Mouse (Mus musculus) bone marrow macrophage, adult 2 months (primary cell): ENCODE measurements at regions not wholly inside any gene's neighbourhood (a gene's known extent, or its start where the extent isn't known, plus 50 kb on each side); places are given as distances from the start of the nearest gene placed in this dataset.

ENCODE experiments used
- H3K27ac ChIP-seq: 2 replicates; pipeline ENCODE4 v1.5.1; 2012; ENCODE audit warnings: low read depth, low read length; ENCODE audit not compliant: insufficient read depth
- H3K4me1 ChIP-seq: 2 replicates; pipeline ENCODE4 v1.6.1; 2012; ENCODE audit warnings: low read length; ENCODE audit not compliant: control insufficient read depth, insufficient read depth
- H3K4me3 ChIP-seq: 2 replicates; pipeline ENCODE4 v1.5.1; 2012; ENCODE audit warnings: mild to moderate bottlenecking, low read length, moderate library complexity; ENCODE audit not compliant: insufficient read depth
- CTCF ChIP-seq: IDR thresholded peaks from 2 replicates; pipeline ENCODE4 v1.5.1; 2012; ENCODE audit warnings: low read depth, mild to moderate bottlenecking, low read length, moderate library complexity
- POLR2A ChIP-seq: IDR thresholded peaks from 2 replicates; pipeline ENCODE4 v1.6.1; 2012; ENCODE audit warnings: mild to moderate bottlenecking, low read depth, low read length, borderline replicate concordance

DNA sequence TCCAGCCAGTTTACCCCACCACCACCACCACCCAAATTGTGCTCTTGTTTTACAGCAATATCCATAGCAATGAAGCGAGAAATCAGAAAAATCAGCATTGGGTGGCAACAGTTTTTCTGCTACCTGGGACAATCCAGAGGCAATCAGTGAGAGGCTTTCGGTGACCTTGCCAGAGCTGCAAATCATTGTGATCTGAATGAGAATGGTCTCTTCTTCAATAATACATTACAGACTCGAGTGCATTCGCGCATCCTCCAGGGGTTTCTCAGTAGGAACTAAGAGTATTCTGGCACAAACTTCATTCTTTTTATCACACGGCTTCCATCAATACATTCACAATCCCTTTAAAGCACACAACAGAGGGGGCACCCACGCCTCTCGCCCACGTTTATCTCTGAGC, 91.2 kb downstream of the Srek1 start:
- no peak overlapping the region for H3K4me3 ChIP-seq
- no peaks in the 10 kb centered on the region for H3K4me1 ChIP-seq
- no peak overlapping the region for H3K27ac ChIP-seq
- no peak for TF ChIP-seq CTCF
- TF ChIP-seq POLR2A = no peak

DNA sequence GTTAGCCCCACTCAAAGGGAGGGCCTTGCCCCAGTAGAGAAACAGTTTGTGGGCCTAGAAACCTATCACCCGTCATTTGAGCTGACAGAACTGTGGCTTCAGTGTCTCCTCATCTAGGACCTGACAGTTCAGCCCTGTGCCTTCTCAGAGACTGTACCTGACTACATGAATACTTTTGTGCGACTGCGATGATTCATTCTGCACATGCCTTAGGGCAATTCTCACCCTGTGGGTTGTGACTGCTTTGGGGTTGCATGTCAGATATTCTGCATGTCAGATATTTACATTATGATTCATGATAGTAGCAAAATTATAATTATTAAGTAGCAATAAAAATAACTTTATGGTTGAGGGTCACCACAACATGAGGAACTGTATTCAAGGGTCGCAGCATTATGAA, 93.7 kb downstream of the Srek1 start:
- Histone ChIP-seq H3K4me1 (no peaks in the 10 kb centered on the region), H3K4me3 (no peak overlapping the region), H3K27ac (no peak overlapping the region)
- TF ChIP-seq CTCF = no peak
- TF ChIP-seq POLR2A = no peak

DNA sequence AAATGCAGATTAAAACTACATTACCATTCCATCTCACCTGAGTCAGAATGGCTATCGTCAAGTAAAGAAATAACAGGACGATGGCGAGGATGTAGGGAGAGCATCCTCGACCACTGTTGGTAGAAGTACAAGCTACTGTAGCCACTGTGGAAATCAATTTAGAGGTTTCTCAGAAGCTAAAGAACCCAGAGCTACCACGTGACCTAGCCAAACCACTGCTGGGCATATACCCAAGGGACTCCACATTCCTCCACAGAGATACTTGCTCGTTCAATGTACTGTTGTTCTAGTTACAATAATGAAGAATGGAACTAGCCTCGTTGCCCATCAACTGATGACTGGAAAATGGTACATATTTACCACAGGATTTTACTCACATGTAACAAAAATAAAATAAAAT, 94.4 kb downstream of the Srek1 start:
- Histone ChIP-seq H3K27ac (no peak overlapping the region), H3K4me1 (no peaks in the 10 kb centered on the region), H3K4me3 (no peak overlapping the region)
- no peak for TF ChIP-seq POLR2A
- no peak for TF ChIP-seq CTCF

DNA sequence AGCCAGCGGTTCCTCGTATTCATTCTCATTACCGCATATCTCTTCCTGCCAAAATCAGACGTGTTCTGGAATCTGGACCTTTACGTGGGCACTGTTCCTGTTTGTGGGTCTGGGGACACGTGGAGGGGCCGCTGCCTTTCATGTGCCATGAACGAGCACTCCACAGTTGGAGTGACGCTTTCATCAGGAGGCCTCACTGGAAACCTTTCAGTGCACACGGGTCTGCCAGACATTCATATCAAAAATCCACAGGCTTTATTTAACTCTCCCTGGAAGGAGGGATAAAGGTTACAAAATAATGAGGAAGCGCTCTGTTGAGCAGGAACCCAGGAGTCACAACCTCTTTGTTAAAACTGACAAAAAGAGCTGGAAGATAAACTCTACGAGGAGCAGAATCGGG, 97.6 kb downstream of the Srek1 start:
- Histone ChIP-seq H3K27ac (no peak overlapping the region), H3K4me1 (no peaks in the 10 kb centered on the region), H3K4me3 (no peak overlapping the region)
- TF ChIP-seq CTCF (no peak), POLR2A (no peak)

DNA sequence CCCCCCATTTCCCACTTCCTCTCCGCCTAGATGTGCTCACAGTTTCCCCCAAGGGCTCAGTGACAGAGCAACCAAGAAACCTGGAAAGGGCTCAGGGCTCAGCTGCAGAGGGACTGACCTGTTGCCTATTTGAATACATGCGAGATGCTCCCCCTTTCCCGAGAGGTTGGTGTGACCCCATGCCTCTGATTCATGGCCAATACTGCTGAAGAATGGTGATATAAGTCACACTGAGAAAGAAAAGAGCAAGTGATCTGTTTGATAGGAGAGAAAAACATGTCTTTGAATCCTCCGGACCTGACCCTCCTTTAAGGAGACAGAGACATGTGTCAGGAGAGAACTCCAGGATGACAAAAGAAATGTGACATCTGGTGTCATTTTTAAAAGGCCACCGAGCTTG, 98.2 kb downstream of the Srek1 start:
- Histone ChIP-seq H3K4me3 (no peak overlapping the region), H3K4me1 (no peaks in the 10 kb centered on the region), H3K27ac (no peak overlapping the region)
- TF ChIP-seq CTCF (no peak), POLR2A (no peak)

DNA sequence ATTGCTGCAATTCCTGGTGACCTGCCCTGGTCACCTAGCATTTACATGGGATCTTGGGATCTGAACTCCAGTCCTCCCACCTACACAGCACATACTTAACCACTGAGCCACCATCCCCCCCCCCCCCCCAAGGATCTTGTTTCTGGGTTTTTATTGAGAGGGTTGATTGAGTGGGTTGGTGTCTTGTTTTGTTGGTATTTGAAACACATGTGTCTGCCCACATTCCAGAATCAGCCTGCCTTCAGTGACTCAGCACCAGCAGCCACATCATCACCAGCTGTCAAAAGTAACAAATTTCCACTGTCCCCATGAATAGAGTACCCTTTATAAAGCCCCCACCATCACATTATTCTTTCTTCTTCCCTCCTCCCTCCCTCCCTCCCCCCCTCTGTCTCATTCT, 103.8 kb downstream of the Srek1 start:
- no peak overlapping the region for H3K27ac ChIP-seq
- TF ChIP-seq POLR2A (no peak), CTCF (no peak)

DNA sequence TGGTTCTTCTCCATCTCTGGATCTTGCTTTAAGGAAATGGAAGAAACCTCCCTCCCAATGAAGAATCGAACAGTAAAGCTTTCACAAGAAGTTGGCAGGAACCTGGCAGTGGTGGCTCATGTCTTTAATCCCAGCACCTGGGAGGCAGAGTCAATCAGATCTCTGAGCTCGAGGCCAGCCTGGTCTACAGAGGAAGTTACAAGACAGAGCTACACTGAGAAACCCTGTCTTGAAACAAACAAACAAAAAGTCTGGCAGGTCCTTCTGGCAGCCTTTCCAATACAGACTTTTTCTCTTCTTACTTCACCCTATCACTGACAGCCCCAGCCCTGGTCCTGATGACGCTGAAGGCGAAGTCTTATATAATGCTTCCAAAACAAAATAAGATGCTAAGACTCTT, 104.6 kb downstream of the Srek1 start:
- TF ChIP-seq POLR2A (no peak), CTCF (no peak)
- no peak overlapping the region for H3K4me3 ChIP-seq
- H3K4me1 ChIP-seq = no peaks in the 10 kb centered on the region
- H3K27ac ChIP-seq = no peak overlapping the region

More for the DNA sequence above, 103.8 kb downstream of the Srek1 start:
- H3K4me1 ChIP-seq = no peaks in the 10 kb centered on the region
- H3K4me3 ChIP-seq = no peak overlapping the region

DNA sequence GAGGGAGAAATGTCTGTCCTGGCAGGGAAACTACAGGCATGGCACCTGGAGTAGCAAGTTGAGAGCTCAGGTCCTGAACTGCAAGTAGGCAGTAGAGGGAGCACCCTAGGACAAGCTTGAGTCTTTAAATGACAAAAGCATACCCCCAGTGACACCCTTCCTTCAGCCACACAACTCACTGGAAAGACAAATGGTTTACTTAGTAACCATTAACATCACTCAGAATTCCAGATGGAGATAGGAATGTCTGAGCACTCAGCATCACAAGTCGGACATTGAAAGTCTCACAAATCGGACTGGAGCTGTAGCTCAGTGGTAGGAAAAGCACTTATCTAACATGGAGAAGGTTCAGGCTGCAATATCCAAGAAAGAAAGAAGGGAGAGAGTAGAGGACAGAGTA, 106.7 kb downstream of the Srek1 start:
- TF ChIP-seq CTCF (no peak), POLR2A (no peak)
- no peak overlapping the region for H3K27ac ChIP-seq
- H3K4me3 ChIP-seq = no peak overlapping the region
- no peaks in the 10 kb centered on the region for H3K4me1 ChIP-seq

DNA sequence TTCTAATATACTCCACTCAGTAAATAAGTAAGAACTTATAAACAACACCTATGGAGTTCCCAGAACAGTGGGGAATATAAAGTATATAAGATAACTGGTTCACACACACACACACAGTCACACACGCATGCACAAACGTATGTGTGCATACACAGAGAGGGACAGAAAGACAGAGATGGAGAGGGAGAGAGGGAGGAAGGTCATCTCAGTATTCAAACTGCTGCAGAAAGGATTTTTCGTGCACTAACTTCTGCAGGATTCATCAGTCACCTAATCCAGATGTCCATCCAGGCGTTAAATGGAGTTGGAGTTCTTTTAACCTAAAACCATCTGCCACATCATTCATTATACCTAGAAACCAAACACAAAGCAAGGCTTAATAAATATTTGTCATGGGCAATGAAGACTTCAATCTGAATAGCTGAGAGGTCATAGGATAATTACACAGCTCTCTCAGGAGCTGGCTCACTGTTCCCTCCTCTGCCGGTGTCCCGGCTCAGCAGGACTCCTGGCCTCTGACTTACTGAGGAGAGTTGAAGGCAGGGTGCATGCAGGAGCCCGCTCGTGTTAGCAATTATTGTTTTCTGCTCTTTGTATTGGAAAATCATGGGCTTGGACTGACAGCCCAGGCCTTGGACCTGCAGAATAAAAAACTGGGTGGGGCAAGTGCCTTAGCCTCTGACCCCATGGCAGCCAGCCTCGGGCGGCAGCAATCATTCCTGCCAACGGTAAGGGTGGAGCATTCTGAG, 114.0 kb downstream of the Srek1 start:
- TF ChIP-seq POLR2A (no peak), CTCF (no peak)
- H3K27ac ChIP-seq = no peak overlapping the region
- H3K4me3 ChIP-seq = no peak overlapping the region
- H3K4me1 ChIP-seq = no peaks in the 10 kb centered on the region

DNA sequence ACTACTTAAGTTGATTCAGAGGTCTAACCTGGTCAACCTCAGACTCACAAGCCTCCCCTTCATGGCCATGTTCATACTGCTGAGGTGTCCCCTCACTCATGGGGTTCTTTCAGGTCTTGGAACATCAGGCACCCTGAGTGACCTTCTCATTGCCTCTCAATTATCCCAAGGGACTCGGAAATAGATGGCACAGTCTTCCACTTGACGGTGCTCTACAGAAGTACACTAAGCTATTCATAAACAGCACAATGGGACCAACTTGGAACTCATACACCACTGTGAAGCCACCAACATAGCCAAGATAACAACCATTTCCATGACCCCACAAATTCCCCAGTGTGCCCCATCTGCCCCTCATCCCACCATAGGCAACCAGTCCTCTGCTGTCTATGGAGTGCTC, 118.4 kb downstream of the Srek1 start:
- no peak overlapping the region for H3K4me3 ChIP-seq

More for the DNA sequence above, 118.4 kb downstream of the Srek1 start:
- no peak for TF ChIP-seq POLR2A
- TF ChIP-seq CTCF = no peak
- no peaks in the 10 kb centered on the region for H3K4me1 ChIP-seq
- no peak overlapping the region for H3K27ac ChIP-seq
